Mouse (Mus musculus) cerebellum, adult 11 months (tissue): ENCODE measurements around the gene Eif4g3.
A peak's percentile ranks its signal among the peaks of the same experiment; 100 is the strongest.

Experiments used
- DNase-seq: peaks from one replicate; pipeline ENCODE4 v3.0.0; 2022

Eif4g3 gene

GRCm38 (mm10) chr4:138064882-138065592 is 72.2 kb downstream of the Eif4g3 start:
- no peak for DNase-seq

GRCm38 (mm10) chr4:138065593-138066169 is 72.9 kb downstream of the Eif4g3 start:
- no peak for DNase-seq

GRCm38 (mm10) chr4:138066421-138066820 is 73.6 kb downstream of the Eif4g3 start:
- DNase-seq = no peak

- DNase-seq = no peak
These were observed 75.0 kb downstream of the Eif4g3 start for GRCm38 (mm10) chr4:138067858-138068257.

GRCm38 (mm10) chr4:138068598-138068997 is 75.8 kb downstream of the Eif4g3 start:
- peak; percentile 88 for DNase-seq

GRCm38 (mm10) chr4:138069371-138069770 is 76.5 kb downstream of the Eif4g3 start:
- DNase-seq = no peak

GRCm38 (mm10) chr4:138071497-138071896 is 78.7 kb downstream of the Eif4g3 start:
- no peak for DNase-seq

- no peak for DNase-seq
These were observed 80.3 kb downstream of the Eif4g3 start for GRCm38 (mm10) chr4:138073086-138073485.

GRCm38 (mm10) chr4:138073531-138073930 is 80.7 kb downstream of the Eif4g3 start:
- peak; percentile 51 for DNase-seq

GRCm38 (mm10) chr4:138074896-138075584 is 82.2 kb downstream of the Eif4g3 start:
- DNase-seq = no peak

GRCm38 (mm10) chr4:138077663-138078295 is 85.0 kb downstream of the Eif4g3 start:
- DNase-seq = no peak

- DNase-seq = no peak
These were observed 86.4 kb downstream of the Eif4g3 start for GRCm38 (mm10) chr4:138079234-138079633.

- no peak for DNase-seq
These were observed 89.6 kb downstream of the Eif4g3 start for GRCm38 (mm10) chr4:138082466-138082865.

- DNase-seq = no peak
These were observed 91.3 kb downstream of the Eif4g3 start for GRCm38 (mm10) chr4:138084103-138084502.

- DNase-seq = no peak
These were observed 92.2 kb downstream of the Eif4g3 start for GRCm38 (mm10) chr4:138084851-138085573.

GRCm38 (mm10) chr4:138086949-138087348 is 94.1 kb downstream of the Eif4g3 start:
- no peak for DNase-seq

- DNase-seq = no peak
These were observed 96.7 kb downstream of the Eif4g3 start for GRCm38 (mm10) chr4:138089512-138089911.

- no peak for DNase-seq
These were observed 98.9 kb downstream of the Eif4g3 start for GRCm38 (mm10) chr4:138091562-138092194.

- DNase-seq = no peak
These were observed 107.6 kb downstream of the Eif4g3 start for GRCm38 (mm10) chr4:138100456-138100855.

GRCm38 (mm10) chr4:138101795-138102194 is 109.0 kb downstream of the Eif4g3 start:
- no peak for DNase-seq

GRCm38 (mm10) chr4:138102413-138102812 is 109.6 kb downstream of the Eif4g3 start:
- no peak for DNase-seq

- DNase-seq = no peak
These were observed 112.1 kb downstream of the Eif4g3 start for GRCm38 (mm10) chr4:138104967-138105366.
